Mouse (Mus musculus) bone marrow macrophage, adult 2 months (primary cell): ENCODE measurements around the gene Sgca. TPM values are rescaled to one million over a fixed set of nuclear protein-coding genes. Genes with fewer than 3 reads are reported as not detected.
"Not testable (repeated sequence)": the region's sequence is repeated elsewhere in the genome, so short reads cannot be mapped to it uniquely, and the experiment has no call there.

ENCODE experiments used
- H3K27ac ChIP-seq: 2 replicates; pipeline ENCODE4 v1.5.1; 2012; ENCODE audit warnings: low read depth, low read length; ENCODE audit not compliant: insufficient read depth
- H3K4me1 ChIP-seq: 2 replicates; pipeline ENCODE4 v1.6.1; 2012; ENCODE audit warnings: low read length; ENCODE audit not compliant: control insufficient read depth, insufficient read depth
- H3K4me3 ChIP-seq: 2 replicates; pipeline ENCODE4 v1.5.1; 2012; ENCODE audit warnings: mild to moderate bottlenecking, low read length, moderate library complexity; ENCODE audit not compliant: insufficient read depth
- CTCF ChIP-seq: IDR thresholded peaks from 2 replicates; pipeline ENCODE4 v1.5.1; 2012; ENCODE audit warnings: low read depth, mild to moderate bottlenecking, low read length, moderate library complexity
- POLR2A ChIP-seq: IDR thresholded peaks from 2 replicates; pipeline ENCODE4 v1.6.1; 2012; ENCODE audit warnings: mild to moderate bottlenecking, low read depth, low read length, borderline replicate concordance
- polyA plus RNA-seq: library from polyadenylated mRNA; stranded (reverse); fragments of >200 nt; gene quantifications from 2 replicates; pipeline ENCODE4 v1.2.4, GENCODE M21; 2012; ENCODE audit not compliant: missing spikeins, insufficient read depth, insufficient read length

Sgca gene
- polyA plus RNA-seq, 1 experiment: not detected

GRCm38 (mm10) chr11:94971895-94972615, 4.1 kb downstream of the Sgca start:
- no peaks in the 10 kb centered on the region for H3K4me1 ChIP-seq
- TF ChIP-seq CTCF (no peak), POLR2A (no peak)

DNA sequence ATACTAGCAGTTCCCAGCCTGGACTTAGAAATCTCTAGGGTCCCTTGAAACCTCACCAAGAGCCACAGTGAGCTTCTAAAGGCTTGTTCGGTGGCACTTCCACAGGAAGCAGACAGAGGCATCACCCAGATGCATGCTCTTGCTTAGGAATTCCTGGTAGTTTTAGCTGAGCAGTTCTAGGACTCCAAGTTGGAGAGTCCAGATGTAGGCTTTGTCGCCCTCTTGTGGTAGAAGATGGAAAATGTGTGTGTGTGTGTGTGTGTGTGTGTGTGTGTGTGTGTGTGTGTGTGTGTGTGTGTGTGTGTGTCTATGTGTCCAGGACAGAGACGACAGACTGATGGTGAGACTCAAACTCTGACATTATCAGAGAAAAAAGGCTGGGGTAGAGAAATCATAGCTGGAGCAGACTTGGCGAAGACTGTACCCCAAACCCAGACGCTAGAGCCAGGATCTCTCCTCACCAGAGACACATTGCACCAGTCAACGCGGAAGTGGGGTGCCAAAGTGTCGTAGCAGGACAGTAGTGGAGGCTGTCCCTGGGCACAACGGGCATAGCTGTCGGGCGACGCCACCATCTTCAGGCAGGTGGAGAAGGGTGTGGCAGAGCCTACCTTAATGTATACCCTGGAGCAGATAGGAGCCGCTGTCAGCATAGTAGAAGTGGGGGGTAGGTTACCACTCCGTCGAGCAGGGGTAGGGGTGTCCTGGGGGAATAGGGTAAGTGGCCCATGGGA, 5.8 kb downstream of the Sgca start:
- H3K4me1 ChIP-seq: no peaks in the 10 kb centered on the region
- H3K27ac ChIP-seq: no peak overlapping the region
- H3K4me3 ChIP-seq: no peak overlapping the region
- TF ChIP-seq POLR2A: no peak
- TF ChIP-seq CTCF: no peak; the same call in 1 of the 2 replicates

More at GRCm38 (mm10) chr11:94971895-94972615, 4.1 kb downstream of the Sgca start:
- no peak overlapping the region for H3K4me3 ChIP-seq
- H3K27ac ChIP-seq: no peak overlapping the region

- H3K27ac ChIP-seq, H3K4me3 ChIP-seq, H3K4me1 ChIP-seq: not testable (repeated sequence)
These were observed 6.4 kb downstream of the Sgca start for GRCm38 (mm10) chr11:94969709-94970108.

DNA sequence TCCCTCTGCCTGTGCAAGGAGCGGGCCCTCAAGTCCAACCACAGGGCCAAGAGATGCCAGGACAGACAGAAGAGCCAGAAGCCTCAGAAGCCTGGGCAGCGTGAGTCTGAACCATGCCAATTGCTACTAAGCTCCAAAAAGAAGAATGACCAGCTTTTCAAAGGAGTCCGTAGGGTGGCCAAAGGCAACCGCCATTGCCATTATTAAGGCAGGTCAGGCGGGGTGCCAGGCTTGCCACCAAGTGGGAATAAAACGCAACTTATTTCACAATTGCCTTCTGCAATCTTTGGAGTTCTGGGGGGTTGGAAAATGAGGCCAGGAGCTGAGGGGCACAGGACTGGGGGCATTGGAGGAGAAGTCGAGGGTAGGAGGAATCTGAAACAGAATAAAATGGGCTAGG, 7.9 kb downstream of the Sgca start:
- H3K27ac ChIP-seq: no peak overlapping the region
- TF ChIP-seq POLR2A (no peak), CTCF (no peak)
- no peak overlapping the region for H3K4me3 ChIP-seq
- H3K4me1 ChIP-seq: no peaks in the 10 kb centered on the region

- no peak within 1 kb of the TSS for H3K4me3 ChIP-seq
- no peak for TF ChIP-seq POLR2A
- TF ChIP-seq CTCF: no peak
These were observed 8.7 kb downstream of the Sgca start, which contains the start of gene Hils1 for GRCm38 (mm10) chr11:94967419-94967818. Gene Hils1 (plus strand): TSS chr11:94967593.

DNA sequence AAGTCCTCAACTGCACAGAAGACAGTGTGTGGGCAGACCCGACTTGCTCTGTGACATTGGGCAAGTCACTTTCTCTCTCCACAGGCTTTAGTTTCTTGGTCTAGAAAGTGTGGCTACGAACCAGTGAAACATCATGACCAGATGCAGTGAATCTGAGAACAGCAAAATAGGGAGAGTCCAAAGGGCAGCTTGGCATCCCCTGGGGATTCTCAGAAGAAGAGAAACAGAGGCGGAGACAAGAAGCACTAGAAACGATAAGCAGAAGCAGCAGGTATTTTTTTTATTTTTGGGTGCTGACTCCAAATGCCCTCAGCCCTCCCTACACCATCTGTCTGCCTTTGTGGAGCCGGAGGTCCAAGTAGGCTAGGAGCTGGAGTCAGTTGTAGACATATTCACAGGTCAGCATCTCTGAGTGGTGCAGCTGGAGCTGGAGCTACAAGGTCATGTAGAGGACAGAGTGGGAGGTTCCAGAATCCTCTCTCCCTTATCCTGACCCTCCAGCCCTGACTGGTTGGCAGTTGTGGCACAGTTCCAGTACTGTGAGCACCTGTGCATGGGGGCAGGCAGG, 13.5 kb downstream of the Sgca start:
- H3K4me1 ChIP-seq: no peaks in the 10 kb centered on the region
- no peak overlapping the region for H3K27ac ChIP-seq
- TF ChIP-seq CTCF (no peak), POLR2A (no peak)
- no peak overlapping the region for H3K4me3 ChIP-seq

More at GRCm38 (mm10) chr11:94967419-94967818, 8.7 kb downstream of the Sgca start, which contains the start of gene Hils1:
- H3K27ac ChIP-seq: no peak within 1 kb of the TSS
- H3K4me1 ChIP-seq: no peaks in the 10 kb centered on the region

GRCm38 (mm10) chr11:94958065-94958858, 17.9 kb downstream of the Sgca start:
- Histone ChIP-seq H3K27ac (no peak overlapping the region), H3K4me1 (no peaks in the 10 kb centered on the region), H3K4me3 (no peak overlapping the region)
- TF ChIP-seq CTCF: no peak
- TF ChIP-seq POLR2A: no peak

GRCm38 (mm10) chr11:94957693-94958064, 18.4 kb downstream of the Sgca start:
- no peak overlapping the region for H3K27ac ChIP-seq
- H3K4me3 ChIP-seq: no peak overlapping the region
- no peaks in the 10 kb centered on the region for H3K4me1 ChIP-seq
- TF ChIP-seq CTCF: no peak
- TF ChIP-seq POLR2A: no peak

DNA sequence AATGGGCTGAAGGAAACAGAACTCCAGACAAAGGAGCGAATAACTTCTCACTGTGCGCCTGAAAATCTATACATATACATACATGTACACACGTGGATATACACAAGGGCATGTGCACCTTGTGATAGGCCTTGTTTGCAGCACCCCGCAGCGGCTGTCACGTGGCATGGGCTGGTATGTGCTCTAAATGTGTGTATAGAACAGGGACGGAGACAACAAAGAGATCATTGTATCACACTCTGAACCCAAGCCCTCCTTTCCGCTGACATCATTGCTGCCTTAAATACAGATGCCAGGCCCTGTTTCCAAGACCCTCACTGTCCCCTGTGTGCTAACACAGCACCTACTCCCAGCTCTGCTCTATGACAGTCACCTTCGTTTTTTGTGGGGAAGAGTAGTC, 21.0 kb downstream of the Sgca start:
- Histone ChIP-seq H3K4me1 (no peaks in the 10 kb centered on the region), H3K4me3 (no peak overlapping the region), H3K27ac (no peak overlapping the region)
- TF ChIP-seq POLR2A: no peak
